ENCODE assay signal across 14 mouse cellular contexts in genomic region chr6:88741791-88742190, GRCm38 (mm10). TPM values are rescaled to one million over a fixed set of nuclear protein-coding genes. Genes with fewer than 3 reads are reported as not detected.
DNase-seq lines count a peak whose midpoint lies in the region; ATAC-seq and TF ChIP-seq lines count a peak whose summit lies in the region.
"Had no signal": no experiment of that assay in that cellular context is flagged by ENCODE, and none has a peak within 500 bp of the region (broad histone marks: within the 10 kb centered on the region; RNA-seq: fewer than 3 reads in every experiment).

No protein-coding gene starts in this region.

- no peaks in the 10 kb centered on the region for H3K36me3 ChIP-seq in hindbrain, postnatal 0 days (ENCODE audit: insufficient read depth, low read length)
- no peaks in the 10 kb centered on the region for H3K36me3 ChIP-seq in hindbrain, embryonic 11.5 days (ENCODE audit: control insufficient read depth, insufficient read depth, low read length)
- no peaks in the 10 kb centered on the region for H3K36me3 ChIP-seq in neural tube, embryonic 13.5 days
- H3K36me3 ChIP-seq in neural tube, embryonic 15.5 days, result no peaks in the 10 kb centered on the region
- H3K36me3 ChIP-seq in lung, postnatal 0 days (ENCODE audit: insufficient read depth, low read length), result 0 out of 2 replicates have a peak, but pooled peaks cover 4% of the 10 kb centered on the region

- no peak for TF ChIP-seq CTCF in hindbrain, postnatal 0 days (IDR thresholded peaks at IDR 0.05; ENCODE audit: low read depth)
- no peak for TF ChIP-seq CTCF in cortical plate, adult 2 months (IDR thresholded peaks at IDR 0.05; ENCODE audit: extremely low read depth, insufficient read depth, low read length)
- no peak for TF ChIP-seq CTCF in lung, postnatal 0 days (IDR thresholded peaks at IDR 0.05)

- H3K27ac ChIP-seq in hindbrain, postnatal 0 days, result no peak overlapping the region; the same call in 1 of the 2 replicates
- no peak overlapping the region for H3K27ac ChIP-seq in hindbrain, embryonic 11.5 days (ENCODE audit: low read depth, low read length)
- peak overlapping the region; percentile 89 for H3K27ac ChIP-seq in neural tube, embryonic 13.5 days (replicated peaks)
- H3K27ac ChIP-seq in cortical plate, adult 2 months (ENCODE audit: insufficient read depth, low read length), result peak overlapping the region; percentile 30
- H3K27ac ChIP-seq in neural tube, embryonic 15.5 days (replicated peaks), result peak overlapping the region; percentile 29
- no peak overlapping the region for H3K27ac ChIP-seq in lung, postnatal 0 days (ENCODE audit: low read length)

- DNase-seq in hindbrain, postnatal 0 days (ENCODE audit: low spot score), result peak; percentile 58
- DNase-seq in hindbrain, embryonic 11.5 days (ENCODE audit: low spot score), result no peak
- no peak for DNase-seq in neural tube, embryonic 10.5 days (ENCODE audit: extremely low spot score, low spot score)
- DNase-seq in lung, postnatal 0 days (ENCODE audit: low spot score), result no peak
- DNase-seq in adrenal gland, postnatal 10 days, result no peak
- DNase-seq: gastrocnemius, postnatal 10 days; heart, postnatal 36 days; lung, postnatal 36 days; thymus, postnatal 14 days had no signal

- WGBS in hindbrain, postnatal 0 days, result 51% methylated on average over 3 of the region's 3 CpGs
- 87% methylated on average over 3 of the region's 3 CpGs for WGBS in hindbrain, embryonic 11.5 days
- WGBS in neural tube, embryonic 13.5 days, result 50% methylated on average over 3 of the region's 3 CpGs
- 34% methylated on average over 3 of the region's 3 CpGs for WGBS in neural tube, embryonic 15.5 days
- 90% methylated on average over 3 of the region's 3 CpGs for WGBS in lung, postnatal 0 days

- no peak overlapping the region for H3K9ac ChIP-seq in hindbrain, postnatal 0 days (replicated peaks; ENCODE audit: low read length)
- H3K9ac ChIP-seq in hindbrain, embryonic 11.5 days (ENCODE audit: low read depth, low read length), result no peak overlapping the region
- H3K9ac ChIP-seq in neural tube, embryonic 13.5 days, result no peak overlapping the region
- H3K9ac ChIP-seq in neural tube, embryonic 15.5 days (replicated peaks), result no peak overlapping the region
- H3K9ac ChIP-seq in lung, postnatal 0 days (replicated peaks; ENCODE audit: low read depth), result no peak overlapping the region

- H3K4me1 ChIP-seq in hindbrain, postnatal 0 days (ENCODE audit: insufficient read depth, low read length), result peaks cover 24% of the 10 kb centered on the region; the same call in 1 of the 2 replicates
- H3K4me1 ChIP-seq in hindbrain, embryonic 11.5 days (replicated peaks; ENCODE audit: control insufficient read depth, insufficient read depth, low read length), result 0 out of 2 replicates have a peak, but pooled peaks cover 2% of the 10 kb centered on the region
- peaks cover 52% of the 10 kb centered on the region for H3K4me1 ChIP-seq in neural tube, embryonic 13.5 days (replicated peaks)
- H3K4me1 ChIP-seq in cortical plate, adult 2 months (ENCODE audit: control insufficient read depth, insufficient read depth, low read length), result peaks cover 12% of the 10 kb centered on the region
- peaks cover 53% of the 10 kb centered on the region for H3K4me1 ChIP-seq in neural tube, embryonic 15.5 days
- H3K4me1 ChIP-seq in lung, postnatal 0 days (ENCODE audit: insufficient read depth, low read depth, low read length), result no peaks in the 10 kb centered on the region

- H3K4me3 ChIP-seq in hindbrain, postnatal 0 days (ENCODE audit: low read length), result no peak overlapping the region
- H3K4me3 ChIP-seq in hindbrain, embryonic 11.5 days (ENCODE audit: low read depth, low read length), result no peak overlapping the region
- H3K4me3 ChIP-seq in neural tube, embryonic 13.5 days, result no peak overlapping the region
- H3K4me3 ChIP-seq in cortical plate, adult 2 months (ENCODE audit: insufficient read depth, low read length), result no peak overlapping the region
- no peak overlapping the region for H3K4me3 ChIP-seq in neural tube, embryonic 15.5 days (replicated peaks)
- H3K4me3 ChIP-seq in lung, postnatal 0 days (ENCODE audit: low read depth, low read length), result no peak overlapping the region
- H3K4me3 ChIP-seq: myocyte had no signal

- no peak; the same call in 1 of the 2 replicates for ATAC-seq in hindbrain, postnatal 0 days
- no peak for ATAC-seq in hindbrain, embryonic 11.5 days (ENCODE audit: low FRiP score)
- ATAC-seq in neural tube, embryonic 13.5 days (ENCODE audit: low read depth), result 0 out of 2 replicates have a peak, but pooled peaks have one; percentile 23
- peak; percentile 37 for ATAC-seq in neural tube, embryonic 15.5 days (ENCODE audit: low FRiP score)
- no peak for ATAC-seq in lung, postnatal 0 days

- no peak for TF ChIP-seq EP300 in lung, postnatal 0 days (IDR thresholded peaks at IDR 0.05)

- H3K27me3 ChIP-seq in hindbrain, postnatal 0 days (ENCODE audit: insufficient read depth, low read length), result no peaks in the 10 kb centered on the region
- H3K27me3 ChIP-seq in hindbrain, embryonic 11.5 days (ENCODE audit: control insufficient read depth, insufficient read depth, low read length), result no peaks in the 10 kb centered on the region
- H3K27me3 ChIP-seq in neural tube, embryonic 13.5 days, result no peaks in the 10 kb centered on the region
- H3K27me3 ChIP-seq in neural tube, embryonic 15.5 days (replicated peaks), result no peaks in the 10 kb centered on the region
- no peaks in the 10 kb centered on the region for H3K27me3 ChIP-seq in lung, postnatal 0 days (replicated peaks; ENCODE audit: insufficient read depth, low read length)
- H3K27me3 ChIP-seq: CH12.LX had no signal

- H3K4me2 ChIP-seq in hindbrain, postnatal 0 days (ENCODE audit: low read depth, low read length), result no peak overlapping the region
- H3K4me2 ChIP-seq in hindbrain, embryonic 11.5 days (replicated peaks; ENCODE audit: low read depth, low read length), result no peak overlapping the region
- H3K4me2 ChIP-seq in neural tube, embryonic 13.5 days, result no peak overlapping the region
- H3K4me2 ChIP-seq in neural tube, embryonic 15.5 days, result no peak overlapping the region
- H3K4me2 ChIP-seq in lung, postnatal 0 days (replicated peaks; ENCODE audit: low read depth, low read length), result no peak overlapping the region

- H3K9me3 ChIP-seq in hindbrain, postnatal 0 days (ENCODE audit: low read length), result no peaks in the 10 kb centered on the region
- no peaks in the 10 kb centered on the region for H3K9me3 ChIP-seq in hindbrain, embryonic 11.5 days (ENCODE audit: control insufficient read depth, low read length)
- H3K9me3 ChIP-seq in neural tube, embryonic 13.5 days, result no peaks in the 10 kb centered on the region
- no peaks in the 10 kb centered on the region for H3K9me3 ChIP-seq in neural tube, embryonic 15.5 days (replicated peaks)
- H3K9me3 ChIP-seq in lung, postnatal 0 days (ENCODE audit: low read length), result no peaks in the 10 kb centered on the region

- no peak for TF ChIP-seq POLR2A in cortical plate, adult 2 months (IDR thresholded peaks at IDR 0.05; ENCODE audit: extremely low read depth, insufficient read depth, low read length)

RNA-seq across cellular contexts. Expression of gene Mgll, which starts 17.6 kb away (rescaled TPM):
- total RNA-seq in hindbrain, postnatal 0 days (2014; rRNA removed), result 105 and 126 TPM in 2 replicates
- 148 and 158 TPM in 2 replicates for polyA plus RNA-seq in hindbrain, postnatal 0 days (2015; fragmentation: Nextera tagmentation; extraction: Ambion mirVana)
- polyA plus RNA-seq in hindbrain, embryonic 11.5 days (2014; fragmentation: Nextera tagmentation; extraction: Ambion mirVana), result 4.6 and 6.0 TPM in 2 replicates
- 30.9 and 32.0 TPM in 2 replicates for polyA plus RNA-seq in neural tube, embryonic 13.5 days (2015; fragmentation: Nextera tagmentation; extraction: Ambion mirVana)
- polyA plus RNA-seq in cortical plate, adult 2 months (2012; rRNA removed), result 220 TPM in 2 replicates
- 72.1 and 74.7 TPM in 2 replicates for polyA plus RNA-seq in neural tube, embryonic 15.5 days (2015; fragmentation: Nextera tagmentation; extraction: Ambion mirVana)
- polyA plus RNA-seq in lung, postnatal 0 days (2015; fragmentation: Nextera tagmentation; extraction: Ambion mirVana), result 123 and 131 TPM in 2 replicates
- 100 to 1,000 TPM; 277 to 282 TPM for total RNA-seq in adrenal gland, postnatal 10 days (2021)

Comparison
In these comparisons a context has a peak if more than half of its experiments do, and no peak if none do; other contexts are left out.
1. ATAC-seq: peak in neural tube, embryonic 13.5 days (single experiment) and neural tube, embryonic 15.5 days (single experiment); none in hindbrain, postnatal 0 days (single experiment), hindbrain, embryonic 11.5 days (single experiment) and lung, postnatal 0 days (single experiment).
2. H3K27ac ChIP-seq: peak in neural tube, embryonic 13.5 days (single experiment), cortical plate, adult 2 months (single experiment) and neural tube, embryonic 15.5 days (single experiment); none in hindbrain, postnatal 0 days (single experiment), hindbrain, embryonic 11.5 days (single experiment) and lung, postnatal 0 days (single experiment).